Mouse (Mus musculus) heart, embryonic 10.5 days (tissue): ENCODE data around the gene Lhfpl2. TPM values are rescaled to one million over a fixed set of nuclear protein-coding genes. Genes with fewer than 3 reads are reported as not detected.

Source experiments
- DNase-seq: peaks from one replicate; pipeline ENCODE4 v3.0.0-alpha.2; 2017; ENCODE audit warnings: low spot score
- H3K27ac ChIP-seq: fragments of 300-500 bp; sonication (generic); 2 replicates; pipeline ENCODE4 v1.5.1; 2016; ENCODE audit warnings: mild to moderate bottlenecking
- H3K27me3 ChIP-seq: fragments of 300-500 bp; sonication (generic); 2 replicates; pipeline ENCODE4 v1.6.1; 2016; ENCODE audit warnings: mild to moderate bottlenecking; ENCODE audit not compliant: poor library complexity, insufficient read depth, severe bottlenecking
- H3K36me3 ChIP-seq: fragments of 300-500 bp; sonication (generic); 2 replicates; pipeline ENCODE4 v1.6.1; 2016; ENCODE audit warnings: mild to moderate bottlenecking, moderate library complexity
- H3K4me1 ChIP-seq: fragments of 300-500 bp; sonication (generic); 2 replicates; pipeline ENCODE4 v1.6.1; 2016; ENCODE audit warnings: mild to moderate bottlenecking
- H3K4me3 ChIP-seq: fragments of 300-500 bp; sonication (generic); 2 replicates; pipeline ENCODE4 v1.5.1; 2016; ENCODE audit warnings: mild to moderate bottlenecking, moderate library complexity
- H3K9me3 ChIP-seq: fragments of 300-500 bp; sonication (generic); 2 replicates; pipeline ENCODE4 v1.6.1; 2016; ENCODE audit warnings: mild to moderate bottlenecking, moderate library complexity
- WGBS: fragments of 180-500 bp; shearing (Covaris S2); methylation state at CpG from one replicate; pipeline ENCODE4 v1.1.7; 2016; 5-methylcytosine and 5-hydroxymethylcytosine counted together
- polyA plus RNA-seq: library from polyadenylated mRNA; unstranded; fragments of >200 nt; fragmentation: Nextera tagmentation; extraction: Ambion mirVana; gene quantifications from 2 replicates; pipeline ENCODE4 v1.2.1, GENCODE M21; 2016

Gene Lhfpl2
- polyA plus RNA-seq, 1 experiment from 2014 or later: 33.6 TPM

DNA sequence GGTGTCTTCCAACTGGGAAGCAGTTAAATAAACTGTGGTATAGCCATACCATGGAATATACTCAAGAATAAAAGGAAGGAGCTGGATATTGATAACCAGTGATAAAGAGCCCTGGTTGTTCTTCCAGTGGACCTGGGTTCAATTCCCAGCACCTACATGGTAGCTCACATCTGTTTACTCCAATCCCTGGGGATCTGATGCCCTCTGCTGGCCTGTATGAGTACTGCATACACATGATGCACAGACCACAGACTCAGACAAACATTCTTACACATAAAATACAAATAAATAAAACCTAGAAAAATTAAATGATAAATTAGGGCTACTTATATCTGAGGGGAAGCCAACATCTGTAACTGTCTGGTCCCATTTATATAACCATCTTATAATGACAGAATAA lies 151.3 kb downstream of the Lhfpl2 start:
- Histone ChIP-seq H3K4me3 (no peak overlapping the region), H3K36me3 (peaks cover 21% of the 10 kb centered on the region), H3K9me3 (no peaks in the 10 kb centered on the region), H3K4me1 (no peaks in the 10 kb centered on the region), H3K27me3 (no peaks in the 10 kb centered on the region), H3K27ac (no peak overlapping the region)
- no peak for DNase-seq

DNA sequence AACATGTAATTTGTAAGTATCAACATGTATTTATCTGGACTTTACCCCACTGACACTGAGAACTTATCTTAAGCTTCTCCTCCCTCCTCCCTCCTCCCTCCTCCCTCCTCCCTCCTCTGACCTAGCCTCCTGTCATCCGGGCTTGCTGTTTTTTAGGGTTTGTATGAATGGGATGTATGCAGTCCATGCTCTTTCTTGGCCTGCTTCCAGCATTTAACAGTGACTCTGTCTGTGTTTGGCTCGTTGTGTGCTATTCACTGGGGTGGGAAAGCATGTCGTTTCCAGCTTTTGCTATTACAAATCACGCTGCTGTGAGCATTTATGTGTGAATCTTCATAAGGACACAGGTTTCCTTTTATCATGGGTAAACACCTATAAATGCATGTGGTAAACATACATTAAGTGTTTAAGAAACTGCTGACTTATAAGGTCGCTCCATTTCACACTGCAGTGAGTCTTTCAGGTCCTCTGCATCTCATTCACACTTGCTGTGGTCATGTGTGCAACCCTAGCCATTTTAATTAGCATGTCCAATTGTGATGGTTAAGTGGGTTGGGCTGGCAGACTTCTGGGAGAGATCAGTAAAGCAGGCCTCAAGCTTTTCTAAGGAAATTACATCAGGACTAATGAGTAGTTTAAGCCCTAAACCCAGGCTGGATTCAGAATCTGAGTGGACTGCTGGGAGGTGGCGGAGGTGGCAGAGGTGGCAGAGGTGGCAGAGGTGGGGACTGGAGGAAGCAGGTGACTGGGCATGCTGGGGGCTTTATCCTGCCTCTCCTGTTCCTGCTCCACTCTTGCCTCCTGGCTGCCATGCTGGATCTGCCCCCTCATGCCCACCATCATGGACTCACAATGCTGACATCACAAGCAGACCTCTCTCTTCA lies 153.9 kb downstream of the Lhfpl2 start:
- Histone ChIP-seq H3K36me3 (peaks cover 22% of the 10 kb centered on the region), H3K27ac (no peak overlapping the region), H3K9me3 (no peaks in the 10 kb centered on the region), H3K4me1 (no peaks in the 10 kb centered on the region), H3K4me3 (no peak overlapping the region), H3K27me3 (no peaks in the 10 kb centered on the region)
- DNase-seq: no peak
- 71% methylated on average over 5 of the region's 6 CpGs for WGBS

DNA sequence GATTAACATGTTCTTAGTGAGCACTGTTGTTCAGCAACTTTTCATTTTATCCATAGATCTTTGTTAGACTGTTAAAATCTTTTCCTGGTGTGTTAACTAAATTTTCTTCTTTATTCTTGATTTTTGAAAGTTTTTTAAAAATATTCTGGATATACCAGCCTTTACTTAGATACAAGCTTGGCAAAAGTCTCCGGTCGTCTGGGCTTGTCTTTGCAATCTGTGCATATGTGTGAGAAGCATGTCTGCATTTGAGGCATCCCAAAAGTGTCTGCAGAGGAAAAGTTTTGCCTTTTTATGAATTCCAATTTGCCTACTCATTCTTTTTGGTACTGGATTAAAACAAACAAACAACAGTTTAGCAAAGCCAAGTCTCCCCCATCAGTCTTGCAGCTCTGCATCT lies 154.6 kb downstream of the Lhfpl2 start:
- no peaks in the 10 kb centered on the region for H3K27me3 ChIP-seq
- no peak overlapping the region for H3K27ac ChIP-seq
- no peaks in the 10 kb centered on the region for H3K9me3 ChIP-seq
- DNase-seq: no peak
- no peak overlapping the region for H3K4me3 ChIP-seq
- peaks cover 22% of the 10 kb centered on the region for H3K36me3 ChIP-seq
- no peaks in the 10 kb centered on the region for H3K4me1 ChIP-seq
- WGBS: 94% methylated on average over 2 of the region's 2 CpGs

DNA sequence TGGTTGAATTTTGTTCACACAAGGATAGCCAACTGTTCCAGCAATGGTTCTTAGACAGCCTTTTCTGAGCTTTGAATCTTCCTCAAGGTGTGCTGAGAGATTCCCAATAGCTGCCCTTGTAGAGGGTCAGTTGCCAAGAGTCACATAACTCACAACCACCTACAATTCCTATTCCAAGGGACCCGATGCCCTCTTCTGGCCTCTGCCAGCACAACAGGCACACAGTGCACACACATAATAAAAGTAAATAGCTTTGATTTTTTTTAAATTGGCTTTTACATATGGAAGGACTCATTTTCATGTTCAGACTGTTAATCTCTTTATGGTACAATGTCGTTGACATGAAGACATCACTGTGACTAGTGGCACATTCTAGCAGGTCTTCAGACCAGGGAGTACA lies 155.1 kb downstream of the Lhfpl2 start:
- Histone ChIP-seq H3K4me1 (no peaks in the 10 kb centered on the region), H3K4me3 (no peak overlapping the region), H3K27ac (no peak overlapping the region), H3K36me3 (peaks cover 21% of the 10 kb centered on the region), H3K27me3 (no peaks in the 10 kb centered on the region), H3K9me3 (no peaks in the 10 kb centered on the region)
- 78% methylated on average over 2 of the region's 2 CpGs for WGBS
- DNase-seq: no peak

GRCm38 (mm10) chr13:94223609-94224008 lies 166.0 kb downstream of the Lhfpl2 start:
- Histone ChIP-seq H3K4me3 (no peak overlapping the region), H3K9me3 (no peaks in the 10 kb centered on the region), H3K27me3 (no peaks in the 10 kb centered on the region), H3K36me3 (peaks cover 19% of the 10 kb centered on the region), H3K27ac (no peak overlapping the region), H3K4me1 (no peaks in the 10 kb centered on the region)
- 83% methylated on average over 14 of the region's 14 CpGs for WGBS
- no peak for DNase-seq

DNA sequence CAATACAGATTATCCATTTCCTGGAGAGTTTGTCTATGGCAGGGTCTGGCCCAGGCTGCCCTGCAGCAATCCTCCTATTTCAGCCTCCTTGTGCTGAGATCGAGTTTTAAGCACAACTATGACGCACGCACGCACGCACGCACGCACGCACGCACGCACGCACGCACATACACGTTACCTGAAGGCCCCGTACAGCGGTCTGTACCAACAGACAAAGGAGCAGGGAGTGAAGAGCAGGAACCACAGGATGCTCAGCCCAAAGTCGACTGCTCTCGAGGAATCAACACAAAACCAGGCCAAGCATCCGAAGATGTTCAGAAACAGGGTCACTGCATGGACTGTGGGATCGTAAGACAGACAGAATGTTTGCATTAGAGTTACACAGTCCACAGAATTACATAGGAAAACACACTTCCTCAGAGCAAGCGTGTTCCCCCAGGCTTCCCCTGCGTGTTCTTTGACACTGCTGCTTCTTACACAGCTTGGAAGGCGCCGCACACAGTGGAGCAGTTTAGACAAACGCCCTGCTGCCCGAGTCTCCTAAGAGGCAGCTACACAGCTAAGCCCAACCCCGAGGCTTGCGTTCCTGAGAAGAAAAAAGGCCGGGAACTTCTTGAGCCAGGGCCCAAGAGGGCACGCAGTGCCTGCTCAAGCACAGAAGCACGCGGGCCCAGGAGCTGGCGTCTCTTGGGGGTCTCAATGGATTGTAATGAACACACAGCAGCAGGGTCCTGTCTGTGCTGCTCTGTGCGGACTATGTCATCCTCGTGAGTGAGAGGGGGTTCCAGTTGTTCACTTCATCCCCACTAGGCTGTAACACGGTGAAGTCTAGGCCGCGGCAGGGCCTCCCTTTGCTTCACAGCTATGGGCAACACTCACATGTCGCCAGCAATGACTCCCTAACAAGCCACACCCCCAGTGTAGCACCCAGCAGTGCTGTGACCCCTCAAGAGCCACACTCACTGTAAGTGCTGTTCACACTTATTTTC lies 167.4 kb downstream of the Lhfpl2 start:
- no peak overlapping the region for H3K4me3 ChIP-seq
- peaks cover 19% of the 10 kb centered on the region for H3K36me3 ChIP-seq
- no peak overlapping the region for H3K27ac ChIP-seq
- no peak for DNase-seq
- H3K4me1 ChIP-seq: no peaks in the 10 kb centered on the region
- H3K9me3 ChIP-seq: no peaks in the 10 kb centered on the region
- no peaks in the 10 kb centered on the region for H3K27me3 ChIP-seq
- 93% methylated on average over 38 of the region's 38 CpGs for WGBS

DNA sequence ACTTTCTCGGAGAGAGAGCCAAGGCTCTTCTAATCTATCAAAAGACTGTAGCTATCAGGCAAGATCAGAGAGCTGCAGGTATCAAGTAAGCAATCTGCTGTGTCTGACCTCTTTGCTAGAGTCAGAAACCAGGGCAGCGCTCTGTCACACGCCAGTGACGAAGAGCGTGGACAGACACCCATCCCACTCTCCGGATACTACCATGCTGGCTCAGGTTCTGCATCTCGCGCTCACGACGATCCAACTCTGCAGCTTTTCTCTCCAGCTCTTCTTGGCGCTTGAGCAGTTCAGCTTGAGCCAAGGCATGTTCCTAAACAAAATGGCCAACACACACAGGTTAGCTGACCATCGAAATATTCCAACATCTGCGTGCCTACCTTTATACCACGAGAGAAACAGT lies 174.3 kb downstream of the Lhfpl2 start:
- WGBS: 82% methylated on average over 14 of the region's 14 CpGs
- H3K9me3 ChIP-seq: no peaks in the 10 kb centered on the region

GRCm38 (mm10) chr13:94239488-94239887 lies 181.9 kb downstream of the Lhfpl2 start:
- H3K36me3 ChIP-seq: no peaks in the 10 kb centered on the region
- no peaks in the 10 kb centered on the region for H3K9me3 ChIP-seq

More for the DNA sequence above, 174.3 kb downstream of the Lhfpl2 start:
- H3K27ac ChIP-seq: no peak overlapping the region
- DNase-seq: no peak
- no peaks in the 10 kb centered on the region for H3K4me1 ChIP-seq
- no peaks in the 10 kb centered on the region for H3K27me3 ChIP-seq
- peaks cover 6% of the 10 kb centered on the region; the same call in 1 of the 2 replicates for H3K36me3 ChIP-seq
- H3K4me3 ChIP-seq: no peak overlapping the region

DNA sequence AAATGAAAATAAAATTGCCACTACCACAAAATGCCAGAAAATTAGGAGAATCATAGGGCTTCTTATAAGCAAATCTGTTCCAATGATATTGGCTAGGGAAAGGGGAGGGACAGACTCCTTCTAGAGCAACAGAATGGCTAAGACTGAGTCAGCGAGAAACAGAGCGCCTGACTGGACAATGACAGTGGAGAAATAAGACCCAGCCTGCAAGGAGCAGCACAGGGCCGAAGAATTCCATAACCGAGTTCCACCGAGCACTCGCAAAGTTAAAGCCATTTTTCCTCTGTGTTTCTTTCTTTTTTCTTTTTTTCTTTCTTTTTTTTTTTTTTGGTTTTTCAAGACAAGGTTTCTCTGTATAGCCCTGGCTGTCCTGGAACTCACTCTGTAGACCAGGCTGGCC lies 182.5 kb downstream of the Lhfpl2 start:
- H3K27me3 ChIP-seq: no peaks in the 10 kb centered on the region
- no peaks in the 10 kb centered on the region for H3K9me3 ChIP-seq
- no peak overlapping the region for H3K4me3 ChIP-seq
- no peak overlapping the region for H3K27ac ChIP-seq
- no peak for DNase-seq
- H3K4me1 ChIP-seq: peaks cover 6% of the 10 kb centered on the region
- no peaks in the 10 kb centered on the region for H3K36me3 ChIP-seq
- WGBS: 80% methylated on average over 6 of the region's 6 CpGs

More at GRCm38 (mm10) chr13:94239488-94239887, 181.9 kb downstream of the Lhfpl2 start:
- H3K27me3 ChIP-seq: no peaks in the 10 kb centered on the region
- peaks cover 6% of the 10 kb centered on the region for H3K4me1 ChIP-seq
- WGBS: 45% methylated on average over 4 of the region's 4 CpGs
- H3K4me3 ChIP-seq: no peak overlapping the region
- H3K27ac ChIP-seq: no peak overlapping the region
- no peak for DNase-seq

GRCm38 (mm10) chr13:94240873-94241272 lies 183.3 kb downstream of the Lhfpl2 start:
- no peaks in the 10 kb centered on the region for H3K36me3 ChIP-seq
- no peaks in the 10 kb centered on the region for H3K27me3 ChIP-seq
- H3K4me1 ChIP-seq: peaks cover 6% of the 10 kb centered on the region
- no peaks in the 10 kb centered on the region for H3K9me3 ChIP-seq
- no peak overlapping the region for H3K4me3 ChIP-seq
- no peak overlapping the region for H3K27ac ChIP-seq
- no peak for DNase-seq
- WGBS: 20% methylated on average over 5 of the region's 5 CpGs

DNA sequence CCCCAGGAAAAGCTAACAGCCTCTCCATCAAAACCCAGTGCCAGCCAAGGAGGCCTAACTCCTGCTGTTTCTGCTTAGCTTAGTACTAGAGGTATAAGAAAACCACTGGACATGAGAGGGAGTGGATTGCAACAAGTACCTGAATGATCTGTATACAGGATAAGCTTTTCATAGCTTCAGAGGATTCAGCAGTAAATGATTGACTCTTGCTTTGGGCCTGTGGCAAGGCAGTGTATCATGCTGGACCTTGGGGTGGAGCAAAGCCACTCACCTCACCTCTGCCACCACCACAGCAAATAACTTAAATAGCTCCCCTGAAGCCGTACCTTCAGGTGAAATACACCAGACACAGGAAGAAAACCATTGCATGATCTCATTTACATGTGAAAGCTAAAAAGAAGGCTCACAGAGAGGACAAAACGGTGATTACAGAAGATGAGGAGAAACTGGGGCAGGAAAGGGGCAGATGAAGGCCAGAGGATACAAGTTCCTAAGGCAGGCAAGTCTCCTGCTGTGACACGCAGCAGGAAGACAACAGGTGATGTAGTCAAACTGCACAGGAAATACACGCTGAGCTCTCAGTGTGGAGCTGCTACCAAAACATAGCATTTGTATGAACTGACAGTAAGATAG lies 184.4 kb downstream of the Lhfpl2 start:
- H3K27ac ChIP-seq: no peak overlapping the region
- no peak overlapping the region for H3K4me3 ChIP-seq
- DNase-seq: no peak
- peaks cover 8% of the 10 kb centered on the region for H3K4me1 ChIP-seq
- WGBS: 60% methylated on average over 4 of the region's 4 CpGs
- no peaks in the 10 kb centered on the region for H3K36me3 ChIP-seq
- no peaks in the 10 kb centered on the region for H3K27me3 ChIP-seq
- H3K9me3 ChIP-seq: no peaks in the 10 kb centered on the region

DNA sequence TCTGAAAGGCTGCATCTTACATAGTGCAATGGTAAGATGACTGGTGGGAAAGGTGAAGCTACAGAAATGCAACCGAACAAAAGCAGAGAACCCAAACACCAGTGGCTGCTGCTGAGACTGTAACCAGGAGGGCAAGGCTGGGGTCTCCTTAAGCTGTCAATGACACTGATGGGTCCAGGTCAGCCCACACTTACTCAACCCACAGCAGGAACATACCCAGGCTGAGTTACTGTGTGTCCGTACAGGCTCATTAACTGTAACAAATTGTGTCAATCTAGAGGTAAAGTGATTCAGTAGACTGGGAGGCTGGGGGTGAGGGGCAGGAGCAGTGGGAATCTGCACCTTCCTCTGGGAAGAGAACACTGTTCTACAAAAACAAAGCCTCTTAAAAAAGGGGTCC lies 185.3 kb downstream of the Lhfpl2 start:
- no peak for DNase-seq
- no peaks in the 10 kb centered on the region for H3K36me3 ChIP-seq
- no peak overlapping the region for H3K27ac ChIP-seq
- H3K4me3 ChIP-seq: no peak overlapping the region
- no peaks in the 10 kb centered on the region for H3K9me3 ChIP-seq
- WGBS: 75% methylated on average over 2 of the region's 2 CpGs
- peaks cover 13% of the 10 kb centered on the region for H3K4me1 ChIP-seq
- H3K27me3 ChIP-seq: no peaks in the 10 kb centered on the region
